Mouse (Mus musculus): ENCODE data around the gene Capn6.

Gene Capn6

GRCm38 (mm10) chrX:143827212-143827611, at the start of gene Capn6:
TSS of gene Capn6 (minus strand) at chrX:143827414.
- DNase-seq = no peak

- DNase-seq = no peak
Observed at GRCm38 (mm10) chrX:143867129-143867664, 40.0 kb upstream of the Capn6 start.

- DNase-seq = no peak
Observed at GRCm38 (mm10) chrX:143851351-143851750, 24.1 kb upstream of the Capn6 start.

- DNase-seq = no peak
Observed at GRCm38 (mm10) chrX:143849969-143850368, 22.8 kb upstream of the Capn6 start.

GRCm38 (mm10) chrX:143846637-143847036, 19.4 kb upstream of the Capn6 start:
- no peak for DNase-seq

- no peak for DNase-seq
Observed at GRCm38 (mm10) chrX:143826521-143826920, 693 bp downstream of the Capn6 start.

- no peak for DNase-seq
Observed at GRCm38 (mm10) chrX:143818961-143819360, 8.3 kb downstream of the Capn6 start.

GRCm38 (mm10) chrX:143815948-143816347, 11.3 kb downstream of the Capn6 start:
- no peak for DNase-seq

GRCm38 (mm10) chrX:143762556-143762955, 64.7 kb downstream of the Capn6 start:
- DNase-seq = no peak

Data from right cerebral cortex, postnatal 14 days (tissue).